ENCODE assay signal across 8 mouse cellular contexts in the genomic region with DNA sequence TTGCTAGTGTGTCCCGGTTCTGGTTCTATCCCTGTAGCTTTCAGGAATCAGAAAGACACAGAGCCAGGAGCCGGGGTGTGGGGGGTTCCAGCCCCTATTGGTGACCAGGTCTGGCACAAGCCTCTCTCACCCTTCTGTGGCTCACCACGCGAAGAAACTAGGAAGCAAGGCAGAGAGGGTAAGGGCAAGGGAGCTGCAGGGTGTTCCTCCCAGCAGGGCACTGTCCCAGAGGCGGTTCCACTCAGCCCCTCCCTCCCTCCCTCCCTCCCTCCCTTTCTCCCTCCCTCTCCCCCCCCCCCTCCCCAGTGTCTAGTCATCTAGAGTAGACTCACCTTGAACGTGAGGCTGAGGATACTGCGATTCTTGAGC. TPM values are rescaled to one million over a fixed set of nuclear protein-coding genes. Genes with fewer than 3 reads are reported as not detected.
DNase-seq lines count a peak whose midpoint lies in the region; ATAC-seq and TF ChIP-seq lines count a peak whose summit lies in the region.

No protein-coding gene starts in this region.

- H3K27me3 ChIP-seq in MEL (ENCODE audit: control insufficient read depth in 1 of 2, insufficient read depth in 2 of 2, low read length in 2 of 2) = no peaks in the 10 kb centered on the region
- H3K27me3 ChIP-seq in heart, embryonic 16.5 days (ENCODE audit: control insufficient read depth, insufficient read depth, low read length) = peaks cover 16% of the 10 kb centered on the region
- H3K27me3 ChIP-seq in liver, adult 2 months (ENCODE audit: control insufficient read depth, insufficient read depth, low read length) = no peaks in the 10 kb centered on the region
- H3K27me3 ChIP-seq in neural tube, embryonic 15.5 days (replicated peaks) = peaks cover 4% of the 10 kb centered on the region; the same call in 1 of the 2 replicates

- H3K27ac ChIP-seq in MEL (ENCODE audit: control insufficient read depth, low read depth, low read length) = peak overlapping the region; percentile 91
- no peak overlapping the region for H3K27ac ChIP-seq in heart, embryonic 16.5 days (ENCODE audit: low read length)
- peak overlapping the region; percentile 41 for H3K27ac ChIP-seq in liver, adult 2 months (replicated peaks; ENCODE audit: insufficient read depth, low read depth, low read length)
- no peak overlapping the region for H3K27ac ChIP-seq in neural tube, embryonic 15.5 days (replicated peaks)

- no peak for TF ChIP-seq CTCF in MEL (IDR thresholded peaks at IDR 0.05 in 2 of 3, conservative IDR thresholded peaks at IDR 0.05 in 1 of 3; ENCODE audit: control insufficient read depth in 1 of 3, insufficient read depth in 1 of 3, low read depth in 2 of 3, low read length in 3 of 3, poor library complexity in 1 of 3, severe bottlenecking in 1 of 3)
- TF ChIP-seq CTCF in liver, adult 2 months (IDR thresholded peaks at IDR 0.05; ENCODE audit: low read depth, low read length) = no peak

- peak in 1 of 2 experiments; percentile 77; a peak in 2 of 4 replicates for TF ChIP-seq POLR2A in MEL (IDR thresholded peaks at IDR 0.05; ENCODE audit: control insufficient read depth in 1 of 2, insufficient read depth in 1 of 2, low read depth in 1 of 2, low read length in 2 of 2, poor library complexity in 1 of 2)
- no peak for TF ChIP-seq POLR2A in liver, adult 2 months (IDR thresholded peaks at IDR 0.05; ENCODE audit: extremely low read depth, insufficient read depth, low read length)

- peak overlapping the region; percentile 59 to 77 for H3K4me3 ChIP-seq in MEL (ENCODE audit: control insufficient read depth in 1 of 2, insufficient read depth in 1 of 2, low read depth in 2 of 2, low read length in 2 of 2)
- peak overlapping the region; percentile 50 for H3K4me3 ChIP-seq in heart, embryonic 16.5 days (ENCODE audit: low read length)
- H3K4me3 ChIP-seq in liver, adult 2 months (ENCODE audit: insufficient read depth, low read depth, low read length) = peak overlapping the region; percentile 9; the same call in 1 of the 2 replicates
- peak overlapping the region; percentile 20 for H3K4me3 ChIP-seq in neural tube, embryonic 15.5 days (replicated peaks)

- peaks cover 2 to 21% of the 10 kb centered on the region in 2 experiments; a peak in 3 of 4 replicates for H3K4me1 ChIP-seq in MEL (ENCODE audit: control insufficient read depth in 1 of 2, insufficient read depth in 2 of 2, low read length in 2 of 2)
- H3K4me1 ChIP-seq in heart, embryonic 16.5 days (ENCODE audit: control insufficient read depth, insufficient read depth, low read length) = peaks cover 5% of the 10 kb centered on the region
- H3K4me1 ChIP-seq in liver, adult 2 months (ENCODE audit: control insufficient read depth, insufficient read depth, low read length) = peaks cover 26% of the 10 kb centered on the region
- H3K4me1 ChIP-seq in neural tube, embryonic 15.5 days = peaks cover 4% of the 10 kb centered on the region; the same call in 1 of the 2 replicates

- DNase-seq in A20 (ENCODE audit: low read depth, low spot score) (peak; percentile 58), MEL (ENCODE audit: low read depth, low spot score) (peak; percentile 78), MN1 (ENCODE audit: low spot score) (no peak)
- peak; percentile 45 for DNase-seq in liver, adult 2 months (ENCODE audit: extremely low read depth, low read depth, low spot score)
- no peak for DNase-seq in cerebellum, adult 11 months

- WGBS in heart, embryonic 16.5 days = 3% methylated on average over 7 of the region's 7 CpGs
- 4% methylated on average over 7 of the region's 7 CpGs for whole genome bisulfite sequencing in liver, adult 2 months
- under 1% methylated on average over 6 of the region's 7 CpGs for WGBS in neural tube, embryonic 15.5 days

- H3K9ac ChIP-seq in MEL (ENCODE audit: control insufficient read depth, low read depth, low read length, poor library complexity, severe bottlenecking) = peak overlapping the region; percentile 70
- H3K9ac ChIP-seq in heart, embryonic 16.5 days (ENCODE audit: low read length) = peak overlapping the region; percentile 70
- peak overlapping the region; percentile 32 for H3K9ac ChIP-seq in liver, adult 2 months (ENCODE audit: low read depth, low read length)
- 0 out of 2 replicates have a peak overlapping the region, but pooled peaks have one; percentile 26 for H3K9ac ChIP-seq in neural tube, embryonic 15.5 days (replicated peaks)

- TF ChIP-seq RAD21 in MEL (IDR thresholded peaks at IDR 0.05; ENCODE audit: low read depth, low read length) = no peak

- peak; percentile 73; the same call in 1 of the 2 replicates for ATAC-seq in heart, embryonic 16.5 days (replicated peaks; ENCODE audit: extremely low read depth, insufficient read depth, low FRiP score)
- no peak for ATAC-seq in neural tube, embryonic 15.5 days (ENCODE audit: low FRiP score)
- ATAC-seq in frontal cortex, adult (ENCODE audit: low TSS enrichment) = no peak

- no peaks in the 10 kb centered on the region for H3K79me2 ChIP-seq in MEL (ENCODE audit: control insufficient read depth, insufficient read depth, low read length, poor library complexity)
- no peaks in the 10 kb centered on the region for H3K79me2 ChIP-seq in liver, adult 2 months (ENCODE audit: control insufficient read depth, insufficient read depth, low read length)

- H3K4me2 ChIP-seq in heart, embryonic 16.5 days (ENCODE audit: low read depth, low read length) = peak overlapping the region; percentile 83
- peak overlapping the region; percentile 51 for H3K4me2 ChIP-seq in neural tube, embryonic 15.5 days

- H3K36me3 ChIP-seq in MEL (ENCODE audit: control insufficient read depth in 1 of 2, insufficient read depth in 2 of 2, low read length in 2 of 2) = peaks cover 0 to 14% of the 10 kb centered on the region in 2 experiments; a peak in 2 of 4 replicates
- no peaks in the 10 kb centered on the region for H3K36me3 ChIP-seq in heart, embryonic 16.5 days (ENCODE audit: control insufficient read depth, insufficient read depth)
- peaks cover 22% of the 10 kb centered on the region for H3K36me3 ChIP-seq in liver, adult 2 months (ENCODE audit: control insufficient read depth, insufficient read depth, low read length)
- no peaks in the 10 kb centered on the region for H3K36me3 ChIP-seq in neural tube, embryonic 15.5 days

- no peaks in the 10 kb centered on the region for H3K9me3 ChIP-seq in MEL (replicated peaks; ENCODE audit: insufficient read depth, low read length)
- no peaks in the 10 kb centered on the region for H3K9me3 ChIP-seq in heart, embryonic 16.5 days (replicated peaks; ENCODE audit: control insufficient read depth, low read length)
- H3K9me3 ChIP-seq in neural tube, embryonic 15.5 days (replicated peaks) = no peaks in the 10 kb centered on the region

- no peak for TF ChIP-seq EP300 in MEL (IDR thresholded peaks at IDR 0.05; ENCODE audit: low read depth in 1 of 2, low read length in 2 of 2)

TF ChIP-seq in MEL, 35 proteins besides CTCF, POLR2A, EP300 and RAD21:
- TF ChIP-seq USF2 (IDR thresholded peaks at IDR 0.05; ENCODE audit: borderline replicate concordance in 1 of 2, insufficient read depth in 1 of 2, low read depth in 1 of 2, low read length in 2 of 2) (no peak), ETS1 (IDR thresholded peaks at IDR 0.05; ENCODE audit: low read depth, low read length) (0 out of 2 replicates have a peak, but pooled peaks have one; percentile 4), CHD2 (IDR thresholded peaks at IDR 0.05; ENCODE audit: low read length) (no peak), USF1 (IDR thresholded peaks at IDR 0.05; ENCODE audit: low read depth, low read length) (no peak), MAX (IDR thresholded peaks at IDR 0.05; ENCODE audit: low read length) (no peak), ZMIZ1 (IDR thresholded peaks at IDR 0.05; ENCODE audit: low read depth, low read length) (peak; percentile 69; the same call in 1 of the 2 replicates), KAT2A (conservative IDR thresholded peaks at IDR 0.05; ENCODE audit: low read depth, low read length) (no peak), NELFE (IDR thresholded peaks at IDR 0.05; ENCODE audit: low read depth, low read length) (peak; percentile 70), BHLHE40 (IDR thresholded peaks at IDR 0.05; ENCODE audit: borderline replicate concordance, low read depth, low read length) (no peak)
TF ChIP-seq in MEL: peak in this region for 3.

RNA-seq across cellular contexts. Expression of a gene that starts 8.4 kb away (rescaled TPM):
- 0.82 and 1.1 TPM in 2 replicates for total RNA-seq in MEL (2012; rRNA removed)
- polyA plus RNA-seq in MEL (2012; ENCODE audit: insufficient read depth in 1 of 2, insufficient read length in 2 of 2, low read depth in 1 of 2, low replicate concordance in 2 of 2, missing spikeins in 1 of 2) = 1 to 10 TPM in 1 of 2 experiments, not detected in 1; 5.1 TPM
- polyA plus RNA-seq in heart, embryonic 16.5 days (2015; fragmentation: Nextera tagmentation; extraction: Ambion mirVana) = 1.9 and 4.7 TPM in 2 replicates
- total RNA-seq in liver, adult 2 months (2014; rRNA removed) = 21.3 and 26.5 TPM in 2 replicates
- polyA plus RNA-seq in liver, adult 2 months (2012; rRNA removed) = 24.9 and 28.6 TPM in 2 replicates
- polyA plus RNA-seq in neural tube, embryonic 15.5 days (2015; fragmentation: Nextera tagmentation; extraction: Ambion mirVana) = 1.5 and 5.1 TPM in 2 replicates

RNA-seq across cellular contexts. Expression of a gene that starts 38.5 kb away (rescaled TPM):
- 124 and 136 TPM in 2 replicates for total RNA-seq in MEL (2012; rRNA removed)
- polyA plus RNA-seq in MEL (2012; ENCODE audit: insufficient read depth in 1 of 2, insufficient read length in 2 of 2, low read depth in 1 of 2, low replicate concordance in 2 of 2, missing spikeins in 1 of 2) = 100 to 1,000 TPM; 182 to 246 TPM
- 52.1 and 62.3 TPM in 2 replicates for polyA plus RNA-seq in heart, embryonic 16.5 days (2015; fragmentation: Nextera tagmentation; extraction: Ambion mirVana)
- total RNA-seq in liver, adult 2 months (2014; rRNA removed) = 10.7 and 14.3 TPM in 2 replicates
- 11.5 and 13.0 TPM in 2 replicates for polyA plus RNA-seq in liver, adult 2 months (2012; rRNA removed)
- 76.5 and 85.4 TPM in 2 replicates for polyA plus RNA-seq in neural tube, embryonic 15.5 days (2015; fragmentation: Nextera tagmentation; extraction: Ambion mirVana)

Comparison
In these comparisons a context has a peak if more than half of its experiments do, and no peak if none do; other contexts are left out.
1. DNase-seq: peak in A20 (single experiment), MEL (single experiment) and liver, adult 2 months (single experiment); none in MN1 (single experiment) and cerebellum, adult 11 months (single experiment).
2. H3K27ac ChIP-seq: peak in MEL (single experiment) and liver, adult 2 months (single experiment); none in heart, embryonic 16.5 days (single experiment) and neural tube, embryonic 15.5 days (single experiment).
3. H3K4me3 ChIP-seq: peak in every context shown above with its lines; median percentile 68 in MEL; 50 in heart, embryonic 16.5 days; 20 in neural tube, embryonic 15.5 days; 9 in liver, adult 2 months.
4. Peak in every context shown above with its lines, with median percentiles within 50 percentile points of each other: H3K9ac ChIP-seq.